Mouse (Mus musculus): ENCODE measurements around the gene Dand5.

DNA sequence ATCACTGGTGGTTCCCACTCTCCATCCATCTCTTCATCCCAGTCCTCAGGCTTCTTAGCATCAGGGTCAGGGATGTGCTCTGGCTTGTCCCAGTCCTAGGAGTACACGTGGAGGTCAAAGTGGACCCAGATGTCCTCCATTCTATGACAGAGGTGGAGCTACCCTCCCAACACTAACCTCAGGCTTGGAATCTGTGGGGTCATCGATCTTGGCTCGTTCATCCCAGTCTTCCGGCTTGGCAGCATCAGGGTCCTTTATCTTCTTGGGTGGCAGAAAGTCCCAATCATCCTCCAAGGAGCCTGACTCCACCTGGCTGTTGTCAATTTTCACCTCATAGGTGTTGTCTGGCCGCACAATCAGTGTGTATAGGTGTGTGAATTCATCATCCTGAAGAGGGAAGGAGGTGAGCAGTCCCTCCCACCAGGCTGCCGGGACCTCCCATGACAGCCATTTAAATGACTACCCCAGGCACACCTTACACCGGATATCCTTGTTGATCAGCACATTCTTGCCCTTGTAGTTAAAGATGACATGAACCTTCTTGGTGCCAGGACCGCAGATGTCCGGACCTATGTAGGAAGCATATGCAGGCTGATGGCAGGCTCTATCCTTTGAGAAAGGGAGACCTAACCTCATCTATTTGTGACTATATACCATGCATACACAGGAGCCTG, 21.9 kb upstream of the Dand5 start:
- TF ChIP-seq CTCF (IDR thresholded peaks at IDR 0.05; ENCODE audit: low read depth) (no peak), EP300 (IDR thresholded peaks at IDR 0.05; ENCODE audit: low read depth) (no peak)
